Mouse (Mus musculus) Muller cell, postnatal 12 days (primary cell): Measurements from ENCODE around the gene Flg.

Experiments
- DNase-seq: peaks from one replicate; pipeline ENCODE4 v3.0.0-alpha.2; 2015; ENCODE audit errors: inconsistent ontology term

Gene Flg

GRCm38 (mm10) chr3:93273223-93273622, at the start of gene Flg:
Gene Flg, plus strand, starts transcription at chr3:93273523.
- DNase-seq = no peak

- DNase-seq = no peak
Measured at GRCm38 (mm10) chr3:93297542-93297941, 24.2 kb downstream of the Flg start.

GRCm38 (mm10) chr3:93299832-93300231, 26.5 kb downstream of the Flg start:
- no peak for DNase-seq

GRCm38 (mm10) chr3:93301896-93302295, 28.6 kb downstream of the Flg start:
- no peak for DNase-seq

- DNase-seq = no peak
Measured at GRCm38 (mm10) chr3:93306142-93306541, 32.8 kb downstream of the Flg start.

- peak; percentile 68 for DNase-seq
Measured at GRCm38 (mm10) chr3:93311371-93311770, 38.0 kb downstream of the Flg start.

GRCm38 (mm10) chr3:93314388-93314787, 41.1 kb downstream of the Flg start:
- DNase-seq = no peak

GRCm38 (mm10) chr3:93319449-93319848, 46.1 kb downstream of the Flg start, which contains the start of gene Hrnr:
Gene Hrnr, plus strand, starts transcription at chr3:93319749.
- no peak for DNase-seq

- no peak for DNase-seq
Measured at GRCm38 (mm10) chr3:93337749-93338148, 64.4 kb downstream of the Flg start.

- DNase-seq = no peak
Measured at GRCm38 (mm10) chr3:93340021-93340420, 66.7 kb downstream of the Flg start.
